Mouse (Mus musculus) liver, embryonic 14.5 days (tissue): ENCODE results near the gene Tmcc3.

ENCODE experiments used
- CTCF ChIP-seq: IDR thresholded peaks from 2 replicates; pipeline ENCODE4 v1.5.1; 2016; ENCODE audit warnings: antibody characterized with exemption, low read depth, control low read depth
- EP300 ChIP-seq: IDR thresholded peaks from 2 replicates; pipeline ENCODE4 v1.6.1; 2016; ENCODE audit warnings: antibody characterized with exemption, low read depth

DNA sequence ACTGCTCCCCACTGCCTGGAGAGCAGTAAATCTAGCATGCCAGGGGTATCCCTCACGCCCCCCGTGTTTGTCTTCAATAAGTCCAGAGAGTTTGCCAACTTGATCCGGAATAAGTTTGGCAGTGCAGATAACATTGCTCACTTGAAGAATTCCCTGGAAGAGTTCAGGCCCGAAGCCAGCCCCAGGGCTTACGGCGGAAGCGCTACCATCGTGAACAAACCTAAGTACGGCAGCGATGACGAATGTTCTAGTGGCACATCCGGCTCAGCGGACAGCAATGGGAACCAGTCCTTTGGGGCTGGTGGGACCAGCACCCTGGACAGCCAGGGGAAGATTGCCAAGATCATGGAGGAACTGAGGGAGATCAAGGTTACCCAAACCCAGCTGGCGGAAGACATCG lies 267.1 kb downstream of the Tmcc3 start:
- no peak for TF ChIP-seq CTCF
- TF ChIP-seq EP300: no peak
